Mouse (Mus musculus): ENCODE results near the gene Fam71a. TPM values are rescaled to one million over a fixed set of nuclear protein-coding genes. Genes with fewer than 3 reads are reported as not detected.

Gene Fam71a
- total RNA-seq, 2 experiments from 2014 or later, result not detected

GRCm38 (mm10) chr1:191125811-191126638, 38.6 kb downstream of the Fam71a start:
- DNase-seq, result peak; percentile 37 to 48
- intact Hi-C loops (cut with DNase I), result loop anchor here (5.0 kb wide), 1 partner anchor 179 kb away; no protein-coding TSS in a partner anchor

- DNase-seq, result no peak
- intact Hi-C loops (cut with DNase I), result no loop called here
Measured at GRCm38 (mm10) chr1:191124288-191124687, 40.3 kb downstream of the Fam71a start.

- intact Hi-C loops (cut with DNase I), result no loop called here
Measured at GRCm38 (mm10) chr1:191123696-191124095, 40.9 kb downstream of the Fam71a start.

GRCm38 (mm10) chr1:191122744-191123143, 41.9 kb downstream of the Fam71a start:
- intact Hi-C loops (cut with DNase I), result no loop called here
- DNase-seq, result no peak

More at GRCm38 (mm10) chr1:191123696-191124095, 40.9 kb downstream of the Fam71a start:
- no peak for DNase-seq

- intact Hi-C loops (cut with DNase I), result no loop called here
- DNase-seq, result no peak
Measured at GRCm38 (mm10) chr1:191115514-191116238, 48.9 kb downstream of the Fam71a start.

GRCm38 (mm10) chr1:191114868-191115267, 49.7 kb downstream of the Fam71a start:
- intact Hi-C loops (cut with DNase I), result no loop called here
- DNase-seq, result no peak

Other genes with a start within 250 kb of the Fam71a start
- gene Angel2, start 239.7 kb downstream of the Fam71a start, total RNA-seq (2021), result 10 to 100 TPM; 23.1 to 25.1 TPM
- gene Vash2, start 185.5 kb downstream of the Fam71a start, total RNA-seq (2021), result under 1 TPM; 0.37 to 0.56 TPM
- gene Flvcr1, start 138.7 kb downstream of the Fam71a start, total RNA-seq (2021), result 10 to 100 TPM; 12.5 to 20.2 TPM
- gene Spata45, start 128.2 kb downstream of the Fam71a start, total RNA-seq (2021), result not detected
- 10 to 100 TPM; 12.6 to 14.3 TPM for gene Tatdn3, start 101.9 kb downstream of the Fam71a start, total RNA-seq (2021)
- under 1 TPM; 0.22 to 0.64 TPM for gene Nsl1, start 101.8 kb downstream of the Fam71a start, total RNA-seq (2021)
- not detected for gene Batf3, start 67.0 kb downstream of the Fam71a start, total RNA-seq (2021)
- gene Atf3, start 53.2 kb upstream of the Fam71a start, total RNA-seq (2021), result 10 to 100 TPM; 11.9 to 18.8 TPM
- gene Nenf, start 153.4 kb upstream of the Fam71a start, total RNA-seq (2021), result 10 to 100 TPM; 55.2 to 61.5 TPM
- 1 to 10 TPM; 1.5 to 1.8 TPM for gene Tmem206, start 161.1 kb upstream of the Fam71a start, total RNA-seq (2021)
- gene Ppp2r5a, start 238.5 kb upstream of the Fam71a start, total RNA-seq (2021), result 10 to 100 TPM; 63.7 to 67.8 TPM

All from gastrocnemius, postnatal 36 days (tissue).